Mouse (Mus musculus) thymus, adult 2 months (tissue): ENCODE measurements around the gene Slc5a11. TPM values are rescaled to one million over a fixed set of nuclear protein-coding genes. Genes with fewer than 3 reads are reported as not detected.

Experiments used
- DNase-seq: peaks from one replicate; pipeline ENCODE4 v3.0.0; 2021
- H3K27ac ChIP-seq: fragments of 200-500 bp; 2 replicates; pipeline ENCODE4 v1.5.1; 2012; ENCODE audit warnings: low read length, control low read depth; ENCODE audit not compliant: control insufficient read depth, insufficient read depth
- H3K27me3 ChIP-seq: fragments of 200-500 bp; 2 replicates; pipeline ENCODE4 v1.6.1; 2012; ENCODE audit warnings: mild to moderate bottlenecking, low read length, moderate library complexity, mixed read lengths; ENCODE audit not compliant: control insufficient read depth, insufficient read depth
- H3K36me3 ChIP-seq: fragments of 200-500 bp; 2 replicates; pipeline ENCODE4 v1.6.1; 2012; ENCODE audit warnings: mild to moderate bottlenecking, low read length, moderate library complexity; ENCODE audit not compliant: control insufficient read depth, insufficient read depth
- H3K4me1 ChIP-seq: fragments of 200-500 bp; replicated peaks from 2 replicates; pipeline ENCODE4 v1.6.1; 2012; ENCODE audit warnings: low read length; ENCODE audit not compliant: control insufficient read depth, insufficient read depth
- H3K4me3 ChIP-seq: fragments of 200-500 bp; 2 replicates; pipeline ENCODE4 v1.5.1; 2012; ENCODE audit warnings: mild to moderate bottlenecking, low read length, control low read depth, moderate library complexity; ENCODE audit not compliant: control insufficient read depth, insufficient read depth
- CTCF ChIP-seq: fragments of 200-500 bp; IDR thresholded peaks from 2 replicates; pipeline ENCODE4 v1.5.1; 2012; ENCODE audit warnings: mild to moderate bottlenecking, control low read depth, low read length, moderate library complexity, borderline replicate concordance; ENCODE audit not compliant: control insufficient read depth, poor library complexity, insufficient read depth; ENCODE audit errors: extremely low read depth
- POLR2A ChIP-seq: fragments of 200-500 bp; IDR thresholded peaks from 2 replicates; pipeline ENCODE4 v1.6.1; 2012; ENCODE audit warnings: mild to moderate bottlenecking, low read length, control low read depth, moderate library complexity; ENCODE audit not compliant: control insufficient read depth, poor library complexity, insufficient read depth; ENCODE audit errors: extremely low read depth
- WGBS: fragments of 180-500 bp; shearing (Covaris S2); methylation state at CpG from one replicate; pipeline ENCODE4 v1.1.7; 2018; 5-methylcytosine and 5-hydroxymethylcytosine counted together
- polyA plus RNA-seq: library from polyadenylated mRNA; depleted of rRNA; stranded (reverse); fragments of >200 nt; gene quantifications from 2 replicates; pipeline ENCODE4 v1.2.3, GENCODE M21; 2012

Gene Slc5a11
- polyA plus RNA-seq, 1 experiment = 0.84 TPM

- Histone ChIP-seq H3K27me3 (no peaks in the 10 kb centered on the region), H3K36me3 (no peaks in the 10 kb centered on the region), H3K4me3 (no peak overlapping the region), H3K4me1 (no peaks in the 10 kb centered on the region), H3K27ac (no peak overlapping the region)
- 65% methylated on average over 6 of the region's 6 CpGs for WGBS
- DNase-seq = no peak
- no peak for TF ChIP-seq POLR2A
- TF ChIP-seq CTCF = no peak
Measured at GRCm38 (mm10) chr7:123207561-123207960, 7.0 kb upstream of the Slc5a11 start.

- Histone ChIP-seq H3K36me3 (no peaks in the 10 kb centered on the region), H3K27me3 (no peaks in the 10 kb centered on the region), H3K4me3 (no peak overlapping the region), H3K4me1 (no peaks in the 10 kb centered on the region), H3K27ac (no peak overlapping the region)
- WGBS = 80% methylated on average over 9 of the region's 9 CpGs
- no peak for TF ChIP-seq CTCF
- TF ChIP-seq POLR2A = no peak
- DNase-seq = no peak
Measured at GRCm38 (mm10) chr7:123209864-123210263, 4.7 kb upstream of the Slc5a11 start.

DNA sequence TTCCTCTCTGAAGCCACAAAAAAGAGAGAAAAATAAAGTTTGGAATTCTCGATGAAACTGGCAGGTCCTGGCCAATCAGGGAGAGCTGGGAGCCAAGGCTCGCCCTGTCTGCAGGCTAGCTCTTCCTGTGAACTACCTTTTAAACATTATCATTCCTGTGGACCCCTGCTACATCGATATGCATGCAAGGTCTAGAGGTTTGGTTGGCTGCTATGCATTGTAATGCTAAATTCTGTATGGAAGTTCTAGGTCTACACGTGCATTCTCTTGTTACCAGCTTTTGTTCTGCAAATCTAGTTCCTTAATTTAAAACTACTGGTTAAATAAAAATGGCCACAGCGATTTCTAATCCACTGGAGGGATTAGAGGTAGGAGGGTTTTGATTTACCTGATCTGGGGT is 3.1 kb upstream of the Slc5a11 start:
- Histone ChIP-seq H3K27ac (no peak overlapping the region), H3K27me3 (no peaks in the 10 kb centered on the region), H3K4me3 (no peak overlapping the region), H3K36me3 (no peaks in the 10 kb centered on the region), H3K4me1 (no peaks in the 10 kb centered on the region)
- TF ChIP-seq CTCF (no peak), POLR2A (no peak)
- no peak for DNase-seq
- WGBS = 53% methylated on average over 5 of the region's 5 CpGs

DNA sequence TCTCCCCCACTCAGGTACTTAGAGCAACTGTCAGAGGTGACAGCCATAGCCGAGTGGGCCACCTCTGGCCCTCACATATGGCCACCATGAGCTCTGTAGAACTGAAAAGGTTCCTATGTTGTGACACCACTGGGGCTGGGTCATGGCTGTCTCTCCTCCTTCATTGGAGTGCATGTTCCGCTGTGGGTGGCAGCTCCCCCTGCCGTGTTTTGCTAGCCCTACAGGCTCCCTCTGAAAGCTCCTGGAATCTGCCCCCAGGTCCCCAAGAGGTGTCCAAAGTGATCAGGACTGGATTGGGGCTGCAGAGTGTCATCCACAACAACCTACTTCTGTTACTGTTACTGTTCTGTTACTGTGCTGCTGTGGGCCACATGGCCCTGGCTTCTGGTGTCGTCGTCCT is 2.3 kb upstream of the Slc5a11 start:
- TF ChIP-seq CTCF (no peak), POLR2A (no peak)
- H3K4me3 ChIP-seq = no peak overlapping the region
- no peaks in the 10 kb centered on the region for H3K4me1 ChIP-seq
- H3K27me3 ChIP-seq = no peaks in the 10 kb centered on the region
- no peak for DNase-seq
- H3K27ac ChIP-seq = no peak overlapping the region
- H3K36me3 ChIP-seq = no peaks in the 10 kb centered on the region
- WGBS = 86% methylated on average over 5 of the region's 5 CpGs

GRCm38 (mm10) chr7:123215138-123215537 is 558 bp downstream of the Slc5a11 start:
- no peaks in the 10 kb centered on the region for H3K4me1 ChIP-seq
- H3K4me3 ChIP-seq = no peak overlapping the region
- DNase-seq = no peak
- WGBS = 81% methylated on average over 2 of the region's 2 CpGs
- TF ChIP-seq CTCF (no peak), POLR2A (no peak)
- H3K27ac ChIP-seq = no peak overlapping the region
- no peaks in the 10 kb centered on the region for H3K27me3 ChIP-seq
- no peaks in the 10 kb centered on the region for H3K36me3 ChIP-seq

- H3K27ac ChIP-seq = no peak overlapping the region
- no peak overlapping the region for H3K4me3 ChIP-seq
- WGBS = 73% methylated on average over 7 of the region's 7 CpGs
- no peaks in the 10 kb centered on the region for H3K4me1 ChIP-seq
- DNase-seq = no peak
- TF ChIP-seq CTCF (no peak), POLR2A (no peak)
- no peaks in the 10 kb centered on the region for H3K36me3 ChIP-seq
- H3K27me3 ChIP-seq = no peaks in the 10 kb centered on the region
Measured at GRCm38 (mm10) chr7:123217448-123218354, 3.1 kb downstream of the Slc5a11 start.

GRCm38 (mm10) chr7:123218620-123219019 is 4.0 kb downstream of the Slc5a11 start:
- Histone ChIP-seq H3K27me3 (no peaks in the 10 kb centered on the region), H3K4me3 (no peak overlapping the region), H3K27ac (no peak overlapping the region), H3K4me1 (no peaks in the 10 kb centered on the region), H3K36me3 (no peaks in the 10 kb centered on the region)
- no peak for TF ChIP-seq CTCF
- TF ChIP-seq POLR2A = no peak
- DNase-seq = no peak
- 69% methylated on average over 6 of the region's 6 CpGs for WGBS
